Mouse (Mus musculus) forebrain, embryonic 15.5 days (tissue): ENCODE results near the gene Macf1. TPM values are rescaled to one million over a fixed set of nuclear protein-coding genes. Genes with fewer than 3 reads are reported as not detected.
A peak's percentile ranks its signal among the peaks of the same experiment; 100 is the strongest.
"Not testable (repeated sequence)": the region's sequence is repeated elsewhere in the genome, so short reads cannot be mapped to it uniquely, and the experiment has no call there.

Source experiments
- ATAC-seq: fragments of 200-750 bp; cut with Nextera tagmentation; replicated peaks from 2 replicates; pipeline ENCODE4 v1.8.0; 2017; ENCODE audit warnings: mild to moderate bottlenecking, moderate TSS enrichment, moderate library complexity
- H3K27ac ChIP-seq: fragments of 300-500 bp; sonication (generic); replicated peaks from 2 replicates; pipeline ENCODE4 v1.5.1; 2015; ENCODE audit warnings: mild to moderate bottlenecking, inconsistent platforms
- H3K27me3 ChIP-seq: fragments of 300-500 bp; sonication (generic); 2 replicates; pipeline ENCODE4 v1.6.1; 2015; ENCODE audit warnings: inconsistent platforms
- H3K36me3 ChIP-seq: fragments of 300-500 bp; sonication (generic); 2 replicates; pipeline ENCODE4 v1.6.1; 2015; ENCODE audit warnings: mild to moderate bottlenecking, inconsistent platforms
- H3K4me1 ChIP-seq: fragments of 300-500 bp; sonication (generic); 2 replicates; pipeline ENCODE4 v1.6.1; 2015; ENCODE audit warnings: inconsistent platforms
- H3K4me2 ChIP-seq: fragments of 300-500 bp; sonication (generic); replicated peaks from 2 replicates; pipeline ENCODE4 v1.6.1; 2015; ENCODE audit warnings: mild to moderate bottlenecking, inconsistent platforms
- H3K4me3 ChIP-seq: fragments of 300-500 bp; sonication (generic); 2 replicates; pipeline ENCODE4 v1.5.1; 2015; ENCODE audit warnings: mild to moderate bottlenecking, inconsistent platforms
- H3K9ac ChIP-seq: fragments of 300-500 bp; sonication (generic); replicated peaks from 2 replicates; pipeline ENCODE4 v1.6.1; 2015; ENCODE audit warnings: mild to moderate bottlenecking, inconsistent platforms
- H3K9me3 ChIP-seq: fragments of 300-500 bp; sonication (generic); 2 replicates; pipeline ENCODE4 v1.6.1; 2016; ENCODE audit warnings: inconsistent platforms
- WGBS: fragments of 180-500 bp; shearing (Covaris S2); methylation state at CpG from one replicate; pipeline ENCODE4 v1.1.7; 2015; ENCODE audit warnings: mixed read lengths; 5-methylcytosine and 5-hydroxymethylcytosine counted together
- microRNA-seq: library from miRNA; unstranded; fragments of <30 nt; microRNA quantifications from one replicate; pipeline ENCODE4, GENCODE M21; 2016
- polyA plus RNA-seq: library from polyadenylated mRNA; unstranded; fragments of >200 nt; fragmentation: Nextera tagmentation; extraction: Ambion mirVana; gene quantifications from 2 replicates; pipeline ENCODE4 v1.2.1, GENCODE M21; 2015

Gene Macf1
- polyA plus RNA-seq, 1 experiment from 2014 or later: 76.0 TPM

DNA sequence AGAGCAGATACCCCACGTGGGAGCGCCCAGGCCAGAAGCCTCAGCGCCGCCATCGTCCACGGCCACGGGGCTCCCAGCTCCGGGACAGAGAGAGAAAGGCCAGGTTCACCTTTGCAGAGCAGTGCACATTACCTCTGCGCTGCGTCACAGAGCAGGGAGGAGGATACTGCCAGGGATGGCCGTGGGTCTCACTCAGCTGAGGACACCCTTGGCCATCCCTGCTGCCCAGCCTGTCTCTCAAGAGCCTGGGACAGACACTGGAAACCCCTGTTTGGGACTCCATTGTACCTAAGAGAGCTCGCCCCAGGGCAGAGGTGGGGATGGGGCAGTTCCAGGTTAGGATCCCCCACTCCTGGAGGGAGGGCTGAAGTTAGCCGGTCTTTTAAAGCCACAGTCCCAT is 360.6 kb downstream of the Macf1 start, which contains the start of gene Oxct2a:
Gene Oxct2a (minus strand): TSS at position 101 of the 400 bp plus-strand sequence.
- Histone ChIP-seq H3K4me2 (peak within 1 kb of the TSS; percentile 37), H3K36me3 (no peaks in the 10 kb centered on the region), H3K27me3 (peaks cover 13% of the 10 kb centered on the region; the same call in 1 of the 2 replicates), H3K9me3 (no peaks in the 10 kb centered on the region), H3K27ac (no peak within 1 kb of the TSS), H3K4me3 (peak within 1 kb of the TSS; percentile 27), H3K4me1 (no peaks in the 10 kb centered on the region), H3K9ac (no peak within 1 kb of the TSS)
- 16% methylated on average over 13 of the region's 13 CpGs for WGBS
- no peak for ATAC-seq

DNA sequence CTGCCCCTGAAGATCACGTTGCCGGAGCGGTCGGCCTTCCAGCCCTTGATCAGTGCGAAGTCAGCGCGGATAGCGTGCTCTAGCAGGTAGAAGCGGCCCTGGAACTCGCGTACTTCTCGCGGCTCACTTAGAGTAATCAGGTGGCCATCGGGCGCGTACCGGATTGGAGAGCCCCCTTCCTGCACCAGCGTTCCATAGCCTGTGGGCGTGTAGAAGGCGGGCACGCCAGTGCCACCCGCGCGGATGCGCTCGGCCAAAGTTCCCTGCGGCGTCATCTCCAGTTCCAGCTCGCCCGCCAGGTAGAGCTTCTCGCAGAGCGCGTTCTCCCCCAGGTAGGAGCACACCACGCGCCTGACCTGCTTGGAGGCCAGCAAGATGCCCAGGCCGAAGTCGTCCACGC is 361.2 kb downstream of the Macf1 start:
- 13% methylated on average over 21 of the region's 38 CpGs for WGBS
- H3K27ac ChIP-seq, H3K9me3 ChIP-seq, H3K36me3 ChIP-seq, H3K9ac ChIP-seq, H3K4me1 ChIP-seq: not testable (repeated sequence)
- peak overlapping the region; percentile 37 for H3K4me2 ChIP-seq
- H3K4me3 ChIP-seq: peak overlapping the region; percentile 27
- peaks cover 13% of the 10 kb centered on the region; the same call in 1 of the 2 replicates for H3K27me3 ChIP-seq
- ATAC-seq: peak; percentile 51; the same call in 1 of the 2 replicates

GRCm38 (mm10) chr4:123314497-123314896 is 369.7 kb downstream of the Macf1 start:
- Histone ChIP-seq H3K9me3 (no peaks in the 10 kb centered on the region), H3K4me1 (no peaks in the 10 kb centered on the region), H3K27me3 (no peaks in the 10 kb centered on the region), H3K4me2 (no peak overlapping the region), H3K27ac (no peak overlapping the region), H3K9ac (no peak overlapping the region), H3K36me3 (no peaks in the 10 kb centered on the region), H3K4me3 (no peak overlapping the region)
- WGBS: 92% methylated on average over 3 of the region's 3 CpGs
- ATAC-seq: no peak

GRCm38 (mm10) chr4:123313010-123313409 is 371.1 kb downstream of the Macf1 start:
- no peaks in the 10 kb centered on the region for H3K4me1 ChIP-seq
- H3K27ac ChIP-seq: no peak overlapping the region
- H3K36me3 ChIP-seq: no peaks in the 10 kb centered on the region
- no peak for ATAC-seq
- H3K4me3 ChIP-seq: no peak overlapping the region
- WGBS: 90% methylated on average over 6 of the region's 6 CpGs
- H3K27me3 ChIP-seq: no peaks in the 10 kb centered on the region
- H3K9me3 ChIP-seq: no peaks in the 10 kb centered on the region
- no peak overlapping the region for H3K4me2 ChIP-seq
- no peak overlapping the region for H3K9ac ChIP-seq

DNA sequence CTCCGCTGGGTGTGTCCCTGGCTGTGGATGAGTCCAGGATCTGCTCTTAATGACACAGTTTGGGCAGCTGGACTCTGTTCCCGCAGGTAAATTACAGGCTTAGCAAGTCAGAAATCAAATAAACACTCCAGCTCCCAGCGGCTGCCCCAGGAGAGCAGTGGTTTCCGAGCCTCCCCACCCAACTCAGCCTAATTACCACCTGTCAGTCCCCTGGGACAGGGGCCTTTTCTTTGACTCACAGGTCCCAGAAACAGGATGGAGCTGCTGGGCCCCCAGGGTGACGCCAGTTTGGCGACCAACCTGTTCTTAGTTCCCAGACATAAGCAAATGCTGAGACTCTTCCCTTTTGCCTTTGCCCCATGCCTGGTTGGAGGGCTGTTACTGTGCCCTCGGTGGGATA is 372.3 kb downstream of the Macf1 start:
- Histone ChIP-seq H3K27ac (no peak overlapping the region), H3K4me2 (no peak overlapping the region), H3K4me1 (no peaks in the 10 kb centered on the region), H3K36me3 (no peaks in the 10 kb centered on the region), H3K9me3 (no peaks in the 10 kb centered on the region), H3K9ac (no peak overlapping the region), H3K27me3 (no peaks in the 10 kb centered on the region), H3K4me3 (no peak overlapping the region)
- WGBS: 88% methylated on average over 7 of the region's 7 CpGs
- no peak for ATAC-seq

- Histone ChIP-seq H3K27me3 (no peaks in the 10 kb centered on the region), H3K4me3 (no peak overlapping the region), H3K27ac (no peak overlapping the region), H3K4me2 (no peak overlapping the region), H3K36me3 (0 out of 2 replicates have a peak, but pooled peaks cover 7% of the 10 kb centered on the region), H3K9me3 (no peaks in the 10 kb centered on the region), H3K4me1 (no peaks in the 10 kb centered on the region), H3K9ac (no peak overlapping the region)
- no peak for ATAC-seq
- WGBS: 53% methylated on average over 3 of the region's 3 CpGs
These were observed 375.9 kb downstream of the Macf1 start for GRCm38 (mm10) chr4:123308292-123308691.

GRCm38 (mm10) chr4:123306999-123307398 is 377.2 kb downstream of the Macf1 start:
- Histone ChIP-seq H3K36me3 (peaks cover 18% of the 10 kb centered on the region), H3K27me3 (no peaks in the 10 kb centered on the region), H3K9me3 (no peaks in the 10 kb centered on the region), H3K9ac (no peak overlapping the region), H3K4me3 (no peak overlapping the region), H3K4me2 (no peak overlapping the region), H3K27ac (no peak overlapping the region), H3K4me1 (no peaks in the 10 kb centered on the region)
- ATAC-seq: no peak
- 81% methylated on average over 10 of the region's 10 CpGs for WGBS

DNA sequence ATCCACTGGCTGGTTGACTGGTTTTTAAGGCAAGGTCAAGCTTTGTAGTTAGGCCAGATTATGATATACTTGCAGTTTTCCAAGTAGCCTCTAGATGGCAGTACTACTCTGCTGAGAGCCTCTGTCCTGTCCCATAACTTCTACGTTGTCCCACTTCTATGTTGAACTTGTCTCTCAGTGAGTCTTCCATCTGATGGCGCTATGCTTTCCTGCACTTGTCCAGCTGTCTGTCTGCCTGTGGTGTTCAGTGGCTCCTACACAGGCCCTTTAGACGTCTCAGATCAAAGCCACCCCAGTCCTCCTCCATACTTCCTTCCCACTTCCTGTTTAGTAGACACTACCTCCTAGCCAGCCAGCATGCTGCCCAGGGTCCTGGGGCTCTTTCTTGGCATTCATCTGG is 378.4 kb downstream of the Macf1 start:
- H3K36me3 ChIP-seq: peaks cover 24% of the 10 kb centered on the region
- H3K4me1 ChIP-seq: no peaks in the 10 kb centered on the region
- H3K4me2 ChIP-seq: no peak overlapping the region
- WGBS: 36% methylated on average over 3 of the region's 3 CpGs
- H3K9me3 ChIP-seq: no peaks in the 10 kb centered on the region
- peak; percentile 35; the same call in 1 of the 2 replicates for ATAC-seq
- no peaks in the 10 kb centered on the region for H3K27me3 ChIP-seq
- H3K27ac ChIP-seq: no peak overlapping the region
- no peak overlapping the region for H3K9ac ChIP-seq
- no peak overlapping the region for H3K4me3 ChIP-seq

Small RNAs within 50 kb of the gene (microRNA-seq; reads per million reads assigned to microRNA genes)
- not detected for gene Mir6398

Other genes with a start within 250 kb of the Macf1 start
- 379 and 398 TPM in 2 replicates for gene Ndufs5, start 33.8 kb upstream of the Macf1 start, polyA plus RNA-seq
- 77.1 and 78.8 TPM in 2 replicates for gene Akirin1, start 66.0 kb upstream of the Macf1 start, polyA plus RNA-seq
- 0.92 and 1.2 TPM in 2 replicates for gene Rhbdl2, start 103.5 kb upstream of the Macf1 start, polyA plus RNA-seq
- gene 4933427I04Rik, start 175.3 kb upstream of the Macf1 start, polyA plus RNA-seq: 0.08 and 0.24 TPM in 2 replicates
- 32.7 and 37.5 TPM in 2 replicates for gene Mycbp, start 220.5 kb upstream of the Macf1 start, polyA plus RNA-seq
- 46.4 and 54.8 TPM in 2 replicates for gene Rragc, start 233.1 kb upstream of the Macf1 start, polyA plus RNA-seq
- gene 4930535I16Rik, start 233.7 kb upstream of the Macf1 start, polyA plus RNA-seq: not detected in 2 replicates